Mouse (Mus musculus) stomach, embryonic 14.5 days (tissue): Measurements from ENCODE around the gene Dusp5. TPM values are rescaled to one million over a fixed set of nuclear protein-coding genes. Genes with fewer than 3 reads are reported as not detected.

Experiments
- ATAC-seq: fragments of 200-750 bp; cut with Nextera tagmentation; 2 replicates; pipeline ENCODE4 v1.8.0; 2017; ENCODE audit warnings: low read depth, moderate TSS enrichment; ENCODE audit not compliant: insufficient number of reproducible peaks, insufficient read depth, low FRiP score
- H3K27ac ChIP-seq: fragments of 300-500 bp; sonication (generic); 2 replicates; pipeline ENCODE4 v1.5.1; 2014; ENCODE audit warnings: mild to moderate bottlenecking, low read length, moderate library complexity, mixed read lengths
- H3K27me3 ChIP-seq: fragments of 300-500 bp; sonication (generic); 2 replicates; pipeline ENCODE4 v1.6.1; 2014; ENCODE audit warnings: low read length, control low read depth, mixed read lengths; ENCODE audit not compliant: control insufficient read depth, insufficient read depth
- H3K36me3 ChIP-seq: fragments of 300-500 bp; sonication (generic); 2 replicates; pipeline ENCODE4 v1.6.1; 2014; ENCODE audit warnings: mild to moderate bottlenecking, control low read depth, low read length, moderate library complexity, mixed read lengths; ENCODE audit not compliant: control insufficient read depth, insufficient read depth
- H3K4me1 ChIP-seq: fragments of 300-500 bp; sonication (generic); 2 replicates; pipeline ENCODE4 v1.6.1; 2014; ENCODE audit warnings: low read length, control low read depth, mixed read lengths; ENCODE audit not compliant: control insufficient read depth, insufficient read depth
- H3K4me2 ChIP-seq: fragments of 300-500 bp; sonication (generic); replicated peaks from 2 replicates; pipeline ENCODE4 v1.6.1; 2014; ENCODE audit warnings: low read depth, low read length, control low read depth
- H3K4me3 ChIP-seq: fragments of 300-500 bp; sonication (generic); 2 replicates; pipeline ENCODE4 v1.5.1; 2014; ENCODE audit warnings: low read depth, low read length, control low read depth
- H3K9ac ChIP-seq: fragments of 300-500 bp; sonication (generic); replicated peaks from 2 replicates; pipeline ENCODE4 v1.6.1; 2014; ENCODE audit warnings: low read depth, mild to moderate bottlenecking, control low read depth, low read length, moderate library complexity, mixed read lengths
- H3K9me3 ChIP-seq: fragments of 300-500 bp; sonication (generic); 2 replicates; pipeline ENCODE4 v1.6.1; 2016; ENCODE audit warnings: low read depth, low read length, control low read depth; ENCODE audit not compliant: control insufficient read depth
- WGBS: fragments of 180-500 bp; shearing (Covaris S2); extraction: QIAGEN DNeasy Blood & Tissue Kit; methylation state at CpG from one replicate; pipeline ENCODE4 v1.1.7; 2014; 5-methylcytosine and 5-hydroxymethylcytosine counted together
- polyA plus RNA-seq: library from polyadenylated mRNA; unstranded; fragments of >200 nt; fragmentation: Nextera tagmentation; extraction: Ambion mirVana; gene quantifications from 2 replicates; pipeline ENCODE4 v1.2.1, GENCODE M21; 2014

Dusp5 gene
- polyA plus RNA-seq, 1 experiment from 2014 or later, result 4.6 TPM

- Histone ChIP-seq H3K27ac (no peak overlapping the region), H3K4me2 (no peak overlapping the region), H3K36me3 (no peaks in the 10 kb centered on the region), H3K9ac (no peak overlapping the region), H3K4me3 (no peak overlapping the region), H3K4me1 (0 out of 2 replicates have a peak, but pooled peaks cover 5% of the 10 kb centered on the region), H3K9me3 (no peaks in the 10 kb centered on the region), H3K27me3 (0 out of 2 replicates have a peak, but pooled peaks cover 5% of the 10 kb centered on the region)
- 28% methylated on average over 10 of the region's 10 CpGs for WGBS
- ATAC-seq, result no peak
These were observed 1.4 kb upstream of the Dusp5 start for GRCm38 (mm10) chr19:53527480-53527879.

GRCm38 (mm10) chr19:53528131-53528621, 733 bp upstream of the Dusp5 start:
- Histone ChIP-seq H3K27ac (no peak overlapping the region), H3K4me1 (0 out of 2 replicates have a peak, but pooled peaks cover 5% of the 10 kb centered on the region), H3K9ac (no peak overlapping the region; the same call in 1 of the 2 replicates), H3K27me3 (0 out of 2 replicates have a peak, but pooled peaks cover 5% of the 10 kb centered on the region), H3K9me3 (no peaks in the 10 kb centered on the region), H3K4me3 (peak overlapping the region; percentile 61), H3K36me3 (no peaks in the 10 kb centered on the region), H3K4me2 (peak overlapping the region; percentile 93)
- 3% methylated on average over 13 of the region's 13 CpGs for WGBS
- no peak for ATAC-seq

DNA sequence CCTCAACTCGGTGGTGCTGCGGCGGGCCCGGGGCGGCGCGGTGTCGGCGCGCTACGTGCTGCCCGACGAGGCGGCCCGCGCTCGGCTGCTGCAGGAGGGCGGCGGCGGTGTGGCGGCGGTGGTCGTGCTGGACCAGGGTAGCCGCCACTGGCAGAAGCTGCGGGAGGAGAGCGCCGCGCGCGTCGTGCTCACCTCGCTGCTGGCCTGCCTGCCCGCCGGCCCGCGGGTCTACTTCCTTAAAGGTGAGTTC, 471 bp downstream of the Dusp5 start:
- H3K9ac ChIP-seq, result peak overlapping the region; percentile 28
- no peaks in the 10 kb centered on the region for H3K9me3 ChIP-seq
- 0 out of 2 replicates have a peak, but pooled peaks cover 5% of the 10 kb centered on the region for H3K27me3 ChIP-seq
- 1% methylated on average over 35 of the region's 36 CpGs for WGBS
- peak; percentile 43; the same call in 1 of the 2 replicates for ATAC-seq
- 0 out of 2 replicates have a peak, but pooled peaks cover 5% of the 10 kb centered on the region for H3K4me1 ChIP-seq
- peak overlapping the region; percentile 93 for H3K4me2 ChIP-seq
- H3K27ac ChIP-seq, result peak overlapping the region; percentile 21; the same call in 1 of the 2 replicates
- H3K4me3 ChIP-seq, result peak overlapping the region; percentile 61
- no peaks in the 10 kb centered on the region for H3K36me3 ChIP-seq

GRCm38 (mm10) chr19:53529705-53530562, 1.0 kb downstream of the Dusp5 start:
- H3K9ac ChIP-seq, result peak overlapping the region; percentile 28
- WGBS, result 9% methylated on average over 31 of the region's 31 CpGs
- 0 out of 2 replicates have a peak, but pooled peaks cover 5% of the 10 kb centered on the region for H3K4me1 ChIP-seq
- H3K27ac ChIP-seq, result peak overlapping the region; percentile 21; the same call in 1 of the 2 replicates
- peak overlapping the region; percentile 93 for H3K4me2 ChIP-seq
- peak; percentile 51 for ATAC-seq
- H3K4me3 ChIP-seq, result peak overlapping the region; percentile 61
- H3K9me3 ChIP-seq, result no peaks in the 10 kb centered on the region
- H3K27me3 ChIP-seq, result 0 out of 2 replicates have a peak, but pooled peaks cover 5% of the 10 kb centered on the region
- no peaks in the 10 kb centered on the region for H3K36me3 ChIP-seq

DNA sequence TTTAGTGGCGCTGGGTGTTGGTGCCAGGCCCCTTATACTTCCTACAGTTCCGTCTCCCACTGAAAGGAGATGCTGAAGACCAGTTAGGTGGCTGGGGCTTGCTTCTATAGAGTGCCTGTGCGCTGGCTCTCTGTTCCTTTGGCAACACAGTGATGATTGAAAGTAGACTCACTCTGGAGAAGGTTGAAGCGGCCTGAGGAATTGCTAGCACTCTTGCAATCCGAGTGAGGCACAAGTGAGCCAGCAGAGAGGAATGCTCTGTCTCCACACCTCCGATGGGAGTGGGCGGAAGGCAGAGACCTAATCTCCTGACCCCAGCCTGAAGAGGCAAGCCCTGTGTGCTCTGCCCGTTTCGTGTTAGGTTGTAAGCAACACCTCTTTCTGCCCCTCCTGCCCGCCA, 2.5 kb downstream of the Dusp5 start:
- no peak overlapping the region for H3K9ac ChIP-seq
- H3K36me3 ChIP-seq, result no peaks in the 10 kb centered on the region
- no peak overlapping the region for H3K4me2 ChIP-seq
- H3K9me3 ChIP-seq, result no peaks in the 10 kb centered on the region
- H3K4me1 ChIP-seq, result 0 out of 2 replicates have a peak, but pooled peaks cover 5% of the 10 kb centered on the region
- H3K4me3 ChIP-seq, result no peak overlapping the region
- WGBS, result 56% methylated on average over 10 of the region's 10 CpGs
- ATAC-seq, result no peak
- H3K27me3 ChIP-seq, result 0 out of 2 replicates have a peak, but pooled peaks cover 5% of the 10 kb centered on the region
- H3K27ac ChIP-seq, result no peak overlapping the region

DNA sequence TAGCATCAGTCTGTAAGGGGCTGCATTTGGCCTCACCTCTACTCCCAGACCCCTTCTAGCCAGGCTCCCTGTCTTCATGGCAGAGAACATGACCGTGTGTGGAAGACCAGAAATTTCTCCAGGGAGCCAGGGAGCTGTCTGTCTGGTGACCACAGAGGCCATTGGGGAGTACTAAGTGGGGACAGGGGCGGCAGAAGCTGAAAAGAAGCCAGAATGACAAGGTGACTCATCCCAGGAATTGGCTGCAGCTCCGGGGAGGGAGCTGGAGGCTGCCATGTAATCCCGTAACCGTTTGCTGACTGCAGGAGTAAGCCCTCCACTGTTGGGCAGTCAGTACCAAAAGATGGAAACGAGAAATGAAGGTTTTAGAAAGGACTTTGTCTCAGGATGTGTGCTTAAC, 3.1 kb downstream of the Dusp5 start:
- Histone ChIP-seq H3K27ac (no peak overlapping the region), H3K27me3 (0 out of 2 replicates have a peak, but pooled peaks cover 5% of the 10 kb centered on the region), H3K4me1 (0 out of 2 replicates have a peak, but pooled peaks cover 5% of the 10 kb centered on the region), H3K9ac (no peak overlapping the region), H3K36me3 (no peaks in the 10 kb centered on the region), H3K4me3 (no peak overlapping the region), H3K4me2 (no peak overlapping the region), H3K9me3 (no peaks in the 10 kb centered on the region)
- WGBS, result 48% methylated on average over 6 of the region's 6 CpGs
- ATAC-seq, result no peak

DNA sequence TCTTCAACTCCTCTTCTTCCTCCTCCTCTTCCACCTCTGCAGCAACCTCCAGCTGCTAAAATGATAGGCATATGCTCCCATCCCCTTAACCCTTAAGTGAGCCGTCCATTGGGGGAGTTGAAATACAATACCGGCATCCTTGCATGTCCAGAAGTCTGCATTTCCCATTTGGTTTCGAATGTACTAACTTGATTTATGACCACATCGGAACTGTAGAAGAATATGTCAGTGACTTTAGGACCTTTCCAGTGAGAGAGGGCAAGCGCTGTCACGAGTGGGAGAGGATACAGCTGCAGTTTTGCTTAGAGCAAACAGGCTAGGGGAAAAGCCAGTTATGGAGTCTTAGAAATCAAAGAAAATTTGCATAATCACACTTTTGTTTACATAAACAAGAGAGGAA, 3.8 kb downstream of the Dusp5 start:
- H3K4me1 ChIP-seq, result 0 out of 2 replicates have a peak, but pooled peaks cover 5% of the 10 kb centered on the region
- ATAC-seq, result no peak
- no peaks in the 10 kb centered on the region for H3K9me3 ChIP-seq
- H3K27ac ChIP-seq, result no peak overlapping the region
- WGBS, result 39% methylated on average over 6 of the region's 6 CpGs
- no peak overlapping the region for H3K4me2 ChIP-seq
- H3K9ac ChIP-seq, result no peak overlapping the region
- H3K27me3 ChIP-seq, result 0 out of 2 replicates have a peak, but pooled peaks cover 2% of the 10 kb centered on the region
- H3K36me3 ChIP-seq, result no peaks in the 10 kb centered on the region
- H3K4me3 ChIP-seq, result no peak overlapping the region

DNA sequence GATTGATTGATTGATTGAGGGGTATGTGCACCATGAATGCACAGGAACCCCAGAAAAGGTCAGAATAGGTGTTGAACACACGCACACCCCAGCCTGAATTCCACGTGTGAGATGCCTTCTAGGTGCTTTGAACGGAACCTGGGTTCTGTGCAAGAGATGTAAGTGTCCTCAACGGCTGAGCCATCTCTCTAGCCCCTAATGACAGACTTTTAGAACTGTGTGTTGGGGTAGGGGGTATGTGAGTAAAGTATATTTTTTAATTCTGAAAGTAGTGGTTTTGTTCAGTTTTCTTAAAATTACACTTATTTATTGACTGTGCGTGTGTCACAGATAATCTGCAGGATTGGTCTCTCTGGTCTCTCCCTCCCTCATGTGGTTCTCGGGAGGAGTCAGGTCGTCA, 4.3 kb downstream of the Dusp5 start:
- Histone ChIP-seq H3K9me3 (no peaks in the 10 kb centered on the region), H3K4me1 (0 out of 2 replicates have a peak, but pooled peaks cover 5% of the 10 kb centered on the region), H3K4me3 (no peak overlapping the region), H3K27me3 (no peaks in the 10 kb centered on the region), H3K4me2 (no peak overlapping the region), H3K9ac (no peak overlapping the region), H3K27ac (no peak overlapping the region), H3K36me3 (no peaks in the 10 kb centered on the region)
- WGBS, result 75% methylated on average over 7 of the region's 7 CpGs
- ATAC-seq, result no peak
